Mouse (Mus musculus) heart, adult 2 months (tissue): ENCODE data around the gene L3mbtl4.

ENCODE experiments used
- CTCF ChIP-seq: fragments of 200-600 bp; IDR thresholded peaks from 2 replicates; pipeline ENCODE4 v1.8.1; 2022; ENCODE audit warnings: antibody characterized with exemption, mild to moderate bottlenecking, moderate library complexity
- EP300 ChIP-seq: fragments of 200-500 bp; IDR thresholded peaks from 2 replicates; pipeline ENCODE4 v1.6.1; 2011; ENCODE audit warnings: low read depth, low read length, control low read depth; ENCODE audit not compliant: insufficient read depth
- POLR2A ChIP-seq: fragments of 200-500 bp; IDR thresholded peaks from 2 replicates; pipeline ENCODE4 v1.6.1; 2011; ENCODE audit warnings: mild to moderate bottlenecking, low read depth, low read length, control low read depth; ENCODE audit not compliant: insufficient read depth

GRCm38 (mm10) chr17:68750513-68750912 lies 476.9 kb downstream of the L3mbtl4 start:
- no peak for TF ChIP-seq EP300
- TF ChIP-seq CTCF, result no peak
- no peak for TF ChIP-seq POLR2A
